Mouse (Mus musculus) embryonic stem cell, embryonic (primary cell): ENCODE results near the gene Elfn2.

Experiments used
- CTCF ChIA-PET, 4 experiments: fragments of 300-600 bp in 2 of 4; fragments of 350-600 bp in 2 of 4; sonication (Branson Sonifier 250); formaldehyde crosslinking; loops; one replicate each; lab custom pipeline; 2022; ENCODE audit warnings: inconsistent platforms in 2 of 4; lab: Charles Lee
- POLR2A ChIA-PET, 4 experiments: fragments of 300-600 bp in 2 of 4; fragments of 350-600 bp in 2 of 4; sonication (Branson Sonifier 250); formaldehyde crosslinking; loops; one replicate each; lab custom pipeline; 2022; ENCODE audit warnings: antibody characterized with exemption in 4 of 4, inconsistent platforms in 1 of 4; lab: Charles Lee

The Elfn2 gene

DNA sequence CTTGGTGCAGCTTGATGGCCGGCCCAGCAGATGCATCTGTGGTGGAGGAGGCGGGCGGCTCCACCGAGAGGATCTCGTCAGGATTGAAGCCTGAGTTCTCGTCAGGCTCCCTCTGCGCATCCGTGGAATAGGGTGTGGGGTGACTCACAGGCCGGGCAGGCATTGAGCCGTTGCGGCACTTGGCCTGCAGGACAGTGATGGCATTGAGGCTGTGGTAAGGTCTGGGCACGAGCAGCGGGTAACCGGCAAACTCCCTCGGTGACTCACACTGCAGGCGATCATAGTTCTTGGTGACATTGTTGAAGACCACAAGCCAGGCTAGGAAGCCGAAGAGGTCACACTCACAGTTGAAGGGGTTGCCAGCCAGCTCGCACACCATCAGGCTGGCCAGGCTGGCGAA, 45.1 kb downstream of the Elfn2 start:
- POLR2A ChIA-PET: no interaction called here
- CTCF ChIA-PET: interaction anchor here in 1 of 4 experiments (0.6 to 1.4 kb wide), 2 partner anchors 13 to 94 kb away, joined by 3 read pairs; no protein-coding TSS in a partner anchor

DNA sequence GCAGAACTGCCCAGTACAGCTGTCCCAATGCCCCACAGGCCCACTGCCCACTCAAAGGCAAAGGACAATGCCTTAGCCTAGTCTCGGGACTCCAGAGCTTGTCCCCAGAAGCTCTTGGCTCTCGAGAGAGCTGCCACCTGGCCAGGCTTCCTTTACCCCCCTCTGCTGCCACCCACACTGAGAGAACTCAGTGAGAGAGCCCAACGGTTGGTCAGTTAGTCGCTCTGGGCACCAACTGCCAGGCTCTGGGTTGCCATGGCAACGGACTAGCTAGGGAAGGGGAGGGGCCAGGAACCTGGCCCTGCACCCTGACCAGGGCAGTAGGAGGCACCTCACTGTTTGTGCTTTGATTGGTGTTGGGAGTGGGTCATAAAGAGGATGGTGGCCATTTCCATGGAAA, 48.2 kb downstream of the Elfn2 start:
- ChIA-PET CTCF (no interaction called here), POLR2A (interaction anchor here in 1 of 4 experiments (0.6 kb wide), 1 partner anchor 25 kb away, joined by 3 read pairs; no protein-coding TSS in a partner anchor)

DNA sequence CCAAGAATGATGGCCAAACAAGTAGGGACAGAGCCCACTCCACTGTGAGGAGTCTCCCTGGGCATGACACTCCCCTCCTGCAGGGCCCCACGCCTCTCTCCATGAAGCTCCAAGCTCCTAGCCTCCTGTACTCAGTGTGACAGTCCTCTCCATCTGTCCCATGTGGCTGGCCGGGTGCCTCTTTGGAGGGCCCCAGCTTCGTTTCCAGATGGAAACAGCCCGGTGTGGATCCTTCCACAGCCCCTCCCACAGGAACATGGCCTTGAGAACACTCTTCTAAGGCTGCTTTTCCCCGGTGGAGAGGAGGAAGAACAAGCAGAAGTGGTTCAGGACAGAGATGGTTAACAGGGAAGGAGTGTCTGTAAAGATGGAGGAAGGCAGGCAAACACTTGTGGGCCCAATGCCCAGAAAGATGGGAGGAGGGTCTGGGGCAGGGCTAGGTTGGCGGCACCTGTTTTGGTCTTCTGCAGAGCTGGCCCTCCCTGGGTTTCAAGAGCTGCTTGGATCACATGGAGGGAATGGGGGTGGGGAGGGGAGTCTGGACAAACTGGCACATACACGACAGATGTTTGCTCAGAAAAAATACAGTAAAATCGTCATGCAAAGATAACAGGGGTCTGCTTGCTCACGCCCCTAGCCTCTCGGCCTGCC, 49.2 kb downstream of the Elfn2 start:
- POLR2A ChIA-PET: no interaction called here
- CTCF ChIA-PET: interaction anchor here in 3 of 4 experiments (0.5 to 1.2 kb wide), 4 partner anchors 51 to 314 kb away, joined by 3 to 5 read pairs (median 4); partner anchors contain the start of gene Pdxp (in 1 of the 3)

DNA sequence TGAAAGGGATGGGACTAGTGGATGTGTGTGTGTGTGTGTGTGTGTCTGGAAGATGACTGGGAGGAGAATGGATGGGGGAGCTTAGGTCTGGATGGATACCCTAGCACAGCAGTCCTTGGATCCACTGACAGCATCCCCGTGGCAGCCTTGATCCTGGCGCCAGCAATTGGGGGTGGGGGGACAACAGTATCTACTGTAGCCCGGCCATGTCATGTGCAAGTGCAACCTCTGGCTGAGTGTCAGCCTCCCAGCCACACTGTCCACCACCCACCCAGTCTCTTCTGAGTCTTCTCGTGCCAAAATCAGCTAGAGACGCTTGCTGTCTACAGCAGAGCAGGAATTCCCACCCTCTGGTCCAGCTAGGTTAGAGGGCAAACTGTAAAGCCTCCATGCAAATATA, 54.3 kb downstream of the Elfn2 start:
- ChIA-PET POLR2A (no interaction called here), CTCF (interaction anchor here in 1 of 4 experiments (0.6 kb wide), 1 partner anchor 91 kb away, joined by 3 read pairs; no protein-coding TSS in a partner anchor)

DNA sequence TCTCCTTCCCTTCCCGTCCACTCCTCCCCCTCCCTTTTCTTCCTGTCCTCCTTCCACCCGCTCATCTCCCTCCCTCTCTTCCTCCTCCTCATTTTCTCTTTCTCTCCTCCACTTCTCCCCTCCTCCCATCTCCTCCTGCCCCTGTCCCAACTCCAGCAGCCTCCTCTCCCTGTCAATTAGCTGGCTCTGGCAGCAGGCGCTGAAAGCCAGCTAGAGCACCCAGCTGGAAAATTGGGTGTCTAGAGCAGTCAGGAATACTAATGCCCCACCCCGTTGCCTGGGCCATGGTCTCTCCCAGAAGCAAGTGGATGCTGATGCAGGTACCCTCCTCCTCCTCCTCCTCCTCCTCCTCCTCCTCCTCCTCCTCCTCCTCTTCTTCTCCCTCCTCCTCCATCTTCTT, 67.4 kb downstream of the Elfn2 start:
- CTCF ChIA-PET: interaction anchor here in 3 of 4 experiments (0.6 to 1.1 kb wide), 5 partner anchors 56 to 566 kb away, joined by 3 to 8 read pairs (median 3); no protein-coding TSS in a partner anchor
- POLR2A ChIA-PET: interaction anchor here in 1 of 4 experiments (0.6 kb wide), 2 partner anchors 58 to 1030 kb away, joined by 3 to 4 read pairs; no protein-coding TSS in a partner anchor

DNA sequence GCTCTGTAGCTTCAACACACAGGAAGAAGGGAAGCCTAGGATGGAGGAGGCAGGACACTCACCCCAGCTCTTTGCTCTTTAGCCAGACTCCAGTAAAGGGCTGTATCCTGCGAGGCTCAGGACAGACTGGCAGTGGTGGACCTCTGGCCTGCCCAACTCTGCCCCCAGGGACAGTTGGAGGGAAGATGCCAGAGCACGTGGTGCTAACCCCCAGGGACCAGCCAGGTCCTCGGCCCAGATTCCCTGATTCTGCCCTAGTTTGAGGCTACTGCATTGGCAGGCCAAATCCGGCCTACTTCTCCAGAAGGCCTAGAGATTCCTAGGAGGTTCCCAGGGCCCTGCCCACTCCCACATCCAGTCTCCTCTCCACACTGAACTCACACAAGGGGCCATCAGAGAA, 70.8 kb downstream of the Elfn2 start:
- ChIA-PET POLR2A (interaction anchor here in 1 of 4 experiments (1.6 kb wide), 1 partner anchor 11 kb away, joined by 4 read pairs; no protein-coding TSS in a partner anchor), CTCF (no interaction called here)

DNA sequence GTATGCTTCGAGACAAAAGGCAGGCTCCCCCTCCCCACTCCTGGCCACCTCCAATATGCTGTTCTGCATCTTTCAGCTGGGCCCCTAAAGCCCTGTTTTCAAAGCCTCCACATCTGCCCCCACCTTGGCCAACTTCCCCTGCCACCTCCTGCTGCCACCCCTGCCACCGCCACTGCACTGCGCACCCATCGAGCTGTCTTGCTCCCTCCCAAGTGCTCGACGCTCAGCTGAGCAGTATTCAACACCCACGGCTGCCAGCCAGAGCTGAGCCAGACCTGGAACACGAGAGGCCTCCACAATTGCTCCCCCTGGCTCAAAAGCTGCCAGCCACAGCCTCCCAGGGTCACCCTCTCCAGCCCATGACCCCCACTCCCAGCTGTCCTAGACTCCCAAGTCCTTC, 74.0 kb downstream of the Elfn2 start:
- ChIA-PET POLR2A (interaction anchor here in 3 of 4 experiments (0.5 to 1.0 kb wide), 3 partner anchors 10 to 44 kb away, joined by 3 read pairs; no protein-coding TSS in a partner anchor), CTCF (interaction anchor here (0.6 to 2.0 kb wide), 5 partner anchors 16 to 75 kb away, joined by 3 to 5 read pairs (median 3); no protein-coding TSS in a partner anchor)

DNA sequence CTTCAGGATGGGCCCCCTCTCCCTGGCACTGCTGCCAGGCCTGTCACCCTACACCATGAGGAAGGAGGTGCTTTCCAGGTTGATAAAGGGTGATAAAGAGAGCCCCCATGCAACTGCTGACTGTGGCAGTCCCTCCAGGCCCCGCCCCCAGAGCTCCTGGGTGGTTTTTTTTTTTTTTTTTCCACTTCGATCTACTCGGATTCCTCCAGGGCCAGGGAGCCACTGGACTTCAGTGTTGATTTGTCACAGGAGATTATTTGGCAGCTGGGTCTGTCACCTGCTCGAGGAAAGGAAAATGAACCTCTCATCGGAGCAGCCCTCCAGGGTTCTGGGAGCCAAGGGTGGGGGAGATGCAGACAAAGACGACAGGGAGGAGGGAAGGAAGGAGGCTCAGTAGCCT, 74.9 kb downstream of the Elfn2 start:
- ChIA-PET CTCF (interaction anchor here in 3 of 4 experiments (0.5 to 2.0 kb wide), 6 partner anchors 48 to 628 kb away, joined by 3 to 5 read pairs (median 3); no protein-coding TSS in a partner anchor), POLR2A (interaction anchor here in 2 of 4 experiments (0.7 to 1.1 kb wide), 2 partner anchors 9 to 19 kb away, joined by 3 read pairs; no protein-coding TSS in a partner anchor)

DNA sequence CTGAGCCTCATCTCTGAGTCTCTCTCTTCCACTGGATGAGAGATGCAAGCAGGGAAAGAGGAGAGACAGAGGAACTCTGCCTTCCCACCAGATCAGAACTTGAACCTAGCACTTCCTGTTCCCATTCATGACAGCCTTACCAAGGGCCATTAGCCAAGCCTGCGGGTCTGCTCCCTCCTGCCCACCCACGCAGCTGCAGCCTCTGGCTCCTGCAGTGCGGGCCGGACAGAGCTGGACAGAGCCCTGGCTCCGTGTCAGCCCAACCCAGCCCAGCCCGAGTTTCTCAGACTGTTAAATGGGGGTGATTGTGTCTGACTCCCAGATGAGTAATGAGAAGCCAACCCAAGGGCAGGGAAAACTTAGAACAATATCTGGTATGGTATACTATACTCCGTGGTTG, 83.3 kb downstream of the Elfn2 start:
- POLR2A ChIA-PET: interaction anchor here in 1 of 4 experiments (0.5 kb wide), 1 partner anchor 9 kb away, joined by 3 read pairs; no protein-coding TSS in a partner anchor
- CTCF ChIA-PET: interaction anchor here in 1 of 4 experiments (0.6 to 2.1 kb wide), 5 partner anchors 12 to 107 kb away, joined by 3 to 5 read pairs (median 4); no protein-coding TSS in a partner anchor

DNA sequence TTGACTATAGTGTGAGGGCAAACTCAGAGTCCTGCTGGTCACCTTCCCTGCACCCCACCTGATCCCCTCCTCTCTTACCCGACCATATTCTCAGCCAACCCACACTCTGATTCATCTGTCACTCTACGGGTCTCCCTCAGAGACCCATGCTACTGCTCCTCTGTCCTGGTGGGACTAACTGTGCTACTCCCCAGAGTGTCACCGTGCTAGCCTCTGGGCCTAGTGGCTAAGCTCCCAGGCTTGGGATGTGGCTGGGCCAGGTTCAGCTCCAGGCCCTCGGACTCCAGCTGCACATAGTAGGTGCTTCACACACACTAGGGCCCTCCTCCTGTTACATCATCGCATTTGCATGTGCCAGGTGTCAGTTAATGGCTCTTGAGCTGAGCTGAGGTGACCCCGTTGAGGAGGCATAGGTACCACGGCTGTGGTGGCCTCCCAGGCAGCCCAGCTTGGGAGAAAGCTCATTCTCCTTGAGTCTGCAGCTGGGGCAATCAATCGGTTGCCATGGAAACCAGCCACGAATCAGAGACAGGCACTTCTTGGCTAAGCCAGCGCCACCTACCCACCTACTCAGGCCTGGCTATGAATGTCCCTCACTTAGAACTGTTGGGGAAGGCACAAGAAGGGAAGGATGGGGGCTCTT, 84.4 kb downstream of the Elfn2 start:
- ChIA-PET POLR2A (interaction anchor here in 1 of 4 experiments (0.6 kb wide), 1 partner anchor 9 kb away, joined by 3 read pairs; no protein-coding TSS in a partner anchor), CTCF (interaction anchor here (0.5 to 2.1 kb wide), 6 partner anchors 10 to 449 kb away, joined by 3 to 8 read pairs (median 5); no protein-coding TSS in a partner anchor)

DNA sequence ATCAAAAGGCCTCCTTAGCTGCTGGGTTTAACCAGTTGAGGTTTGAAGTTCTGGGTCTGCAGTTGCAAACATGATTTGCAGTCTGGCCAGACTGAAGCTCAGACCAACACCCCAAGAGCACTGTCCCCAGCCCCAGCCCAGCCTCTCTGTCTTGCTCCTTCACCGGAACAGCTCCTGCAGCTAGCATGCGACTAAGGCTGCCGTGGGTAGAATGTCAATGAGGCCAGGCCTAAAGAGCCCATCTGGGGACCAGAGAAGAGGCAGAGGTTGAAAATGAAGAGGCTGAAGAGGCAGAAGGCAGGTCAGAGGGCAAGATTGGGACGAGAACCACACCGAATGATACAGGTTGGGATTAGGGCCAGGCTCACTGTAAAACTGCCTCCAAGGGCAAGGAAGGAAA, 85.2 kb downstream of the Elfn2 start:
- ChIA-PET CTCF (interaction anchor here in 2 of 4 experiments (1.1 to 1.9 kb wide), 2 partner anchors 10 kb away, joined by 4 to 8 read pairs; no protein-coding TSS in a partner anchor), POLR2A (no interaction called here)

DNA sequence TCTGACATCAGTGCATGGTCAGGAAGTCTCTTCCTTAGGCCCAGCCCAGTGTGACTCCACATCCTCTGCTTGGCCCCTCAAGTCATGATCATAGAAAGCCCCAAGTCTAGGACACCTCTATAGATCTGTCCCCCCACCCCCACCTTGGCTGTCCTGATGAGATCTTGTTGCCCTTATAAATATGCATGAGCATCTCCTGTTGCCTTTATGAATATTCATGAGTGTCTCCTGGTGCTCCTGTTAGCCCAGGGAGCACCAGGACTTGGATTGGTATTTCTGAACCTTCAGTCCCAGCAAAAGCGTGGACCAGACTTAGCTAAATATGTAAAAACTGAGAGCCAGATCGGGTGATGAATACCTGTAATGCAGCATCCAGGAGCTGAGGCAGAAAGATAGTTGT, 86.2 kb downstream of the Elfn2 start:
- CTCF ChIA-PET: interaction anchor here in 1 of 4 experiments (0.6 to 1.9 kb wide), 2 partner anchors 9 to 37 kb away, joined by 3 to 8 read pairs; no protein-coding TSS in a partner anchor
- POLR2A ChIA-PET: no interaction called here

DNA sequence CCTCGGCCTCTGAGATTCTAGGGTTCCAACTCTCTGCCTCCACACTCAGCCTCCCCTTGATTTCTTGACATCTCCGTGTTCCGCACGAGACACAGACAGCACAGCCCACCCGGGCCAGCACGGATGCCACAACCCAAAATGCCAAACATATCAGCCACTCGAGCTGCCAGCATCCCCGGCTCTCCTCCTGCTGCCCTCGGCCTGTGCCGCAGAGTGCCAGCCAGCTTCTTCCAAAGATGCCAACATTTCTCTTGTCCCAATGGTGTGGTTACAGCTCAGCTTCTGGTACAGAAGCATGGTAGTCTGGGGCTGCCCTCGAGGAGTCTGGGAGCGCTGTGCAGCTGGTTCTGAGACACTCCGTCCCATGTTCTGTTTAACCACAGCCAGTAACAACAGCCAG, 92.3 kb downstream of the Elfn2 start:
- ChIA-PET CTCF (interaction anchor here in 3 of 4 experiments (0.6 to 1.8 kb wide), 4 partner anchors 39 to 118 kb away, joined by 3 to 5 read pairs (median 4); no protein-coding TSS in a partner anchor), POLR2A (no interaction called here)

DNA sequence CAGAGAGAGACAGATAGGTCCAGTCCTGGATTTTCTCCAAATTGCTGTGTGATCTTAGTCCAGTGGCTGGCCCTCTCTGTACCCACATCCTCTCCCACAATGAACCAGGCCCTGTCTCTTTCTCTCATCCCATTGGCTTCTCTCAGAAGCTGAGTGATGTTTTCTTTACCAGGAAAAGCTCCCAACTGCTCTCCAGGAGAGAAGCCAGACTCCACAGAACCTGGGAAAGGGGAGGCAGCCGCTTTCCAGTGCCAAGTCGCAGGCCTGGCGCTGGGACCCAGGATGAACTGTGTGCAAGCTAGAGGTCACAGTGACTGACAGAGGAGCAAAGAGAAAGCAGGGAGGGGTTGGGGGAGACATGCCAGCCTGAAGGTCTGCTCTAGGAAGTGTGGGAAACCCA, 93.6 kb downstream of the Elfn2 start:
- CTCF ChIA-PET: interaction anchor here in 3 of 4 experiments (0.6 to 3.4 kb wide), 10 partner anchors 9 to 158 kb away, joined by 3 to 33 read pairs (median 4); partner anchors contain the start of gene Elfn2 (in 1 of the 3)
- POLR2A ChIA-PET: interaction anchor here in 1 of 4 experiments (1.2 kb wide), 1 partner anchor 12 kb away, joined by 3 read pairs; no protein-coding TSS in a partner anchor

DNA sequence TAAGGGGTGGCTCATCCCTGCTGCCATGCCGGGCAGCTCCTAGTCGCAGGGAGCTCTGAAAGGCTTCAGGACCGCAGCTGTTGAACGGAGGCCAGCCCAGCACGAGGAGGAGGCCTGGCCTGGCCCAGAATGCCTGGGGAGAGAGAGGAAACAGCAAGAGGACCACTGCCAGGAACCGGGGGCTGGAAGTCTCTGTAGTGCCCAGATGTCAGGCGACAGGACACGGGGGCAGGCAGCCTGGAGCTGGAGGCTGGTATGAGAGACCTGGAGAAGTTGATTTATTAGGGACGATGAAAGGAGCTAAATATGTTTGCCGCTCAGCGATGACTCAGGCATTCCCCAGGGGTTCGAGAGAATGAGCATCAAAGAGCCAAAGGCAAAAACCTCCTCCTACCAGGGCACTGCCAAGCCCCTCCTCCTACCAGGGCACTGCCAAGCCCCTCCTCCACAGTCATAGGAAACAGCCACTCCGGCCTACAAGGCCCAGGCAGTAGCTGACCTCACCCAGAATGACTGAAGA, 94.1 kb downstream of the Elfn2 start:
- ChIA-PET CTCF (interaction anchor here in 3 of 4 experiments (0.6 to 3.4 kb wide), 9 partner anchors 10 to 655 kb away, joined by 3 to 33 read pairs (median 5); partner anchors contain the start of gene Elfn2 (in 1 of the 3)), POLR2A (interaction anchor here in 1 of 4 experiments (1.2 kb wide), 1 partner anchor 13 kb away, joined by 3 read pairs; no protein-coding TSS in a partner anchor)

DNA sequence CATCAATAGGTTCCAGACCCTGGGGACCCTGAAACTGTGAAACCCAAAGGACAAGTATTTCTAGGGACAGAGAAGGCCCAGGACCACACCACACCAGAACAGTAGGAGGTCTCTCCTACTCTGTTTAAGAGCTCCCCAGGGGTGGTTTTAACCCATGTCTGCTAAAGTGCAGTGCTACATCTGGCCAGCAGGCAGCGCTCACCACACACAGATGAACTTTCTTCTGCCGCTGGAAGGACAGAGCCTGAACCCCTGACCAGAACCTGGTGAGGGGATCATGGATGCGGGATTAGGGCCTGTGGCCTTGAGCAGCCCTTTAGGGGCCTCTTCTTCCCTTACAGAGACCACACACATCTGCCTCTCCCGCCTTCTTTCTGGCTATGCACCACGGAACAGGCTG, 95.1 kb downstream of the Elfn2 start:
- ChIA-PET CTCF (interaction anchor here (0.5 to 3.4 kb wide), 62 partner anchors 8 to 699 kb away, joined by 3 to 33 read pairs (median 4); partner anchors contain the start of genes Elfn2 (in 1 of the 4), Kctd17 (in 1 of the 4) and Nol12 (in 1 of the 4)), POLR2A (interaction anchor here in 1 of 4 experiments (0.6 kb wide), 1 partner anchor 28 kb away, joined by 3 read pairs; no protein-coding TSS in a partner anchor)
